Mouse (Mus musculus) heart, embryonic 12.5 days (tissue): ENCODE results near the gene Radil. TPM values are rescaled to one million over a fixed set of nuclear protein-coding genes. Genes with fewer than 3 reads are reported as not detected.

Experiments used
- ATAC-seq: fragments of 200-750 bp; cut with Nextera tagmentation; 2 replicates; pipeline ENCODE4 v1.8.0; 2017; ENCODE audit warnings: moderate TSS enrichment, moderate library complexity; ENCODE audit not compliant: insufficient number of reproducible peaks, low FRiP score
- H3K27ac ChIP-seq: fragments of 300-500 bp; sonication (generic); 2 replicates; pipeline ENCODE4 v1.5.1; 2016; ENCODE audit warnings: mild to moderate bottlenecking, moderate library complexity; ENCODE audit not compliant: poor library complexity, severe bottlenecking
- H3K27me3 ChIP-seq: fragments of 300-500 bp; sonication (generic); replicated peaks from 2 replicates; pipeline ENCODE4 v1.6.1; 2016; ENCODE audit warnings: mild to moderate bottlenecking, moderate library complexity
- H3K36me3 ChIP-seq: fragments of 300-500 bp; sonication (generic); 2 replicates; pipeline ENCODE4 v1.6.1; 2016; ENCODE audit warnings: mild to moderate bottlenecking, moderate library complexity
- H3K4me1 ChIP-seq: fragments of 300-500 bp; sonication (generic); replicated peaks from 2 replicates; pipeline ENCODE4 v1.6.1; 2016; ENCODE audit warnings: mild to moderate bottlenecking
- H3K4me2 ChIP-seq: fragments of 300-500 bp; sonication (generic); 2 replicates; pipeline ENCODE4 v1.6.1; 2016; ENCODE audit warnings: mild to moderate bottlenecking, moderate library complexity
- H3K4me3 ChIP-seq: fragments of 300-500 bp; sonication (generic); 2 replicates; pipeline ENCODE4 v1.5.1; 2016; ENCODE audit warnings: mild to moderate bottlenecking
- H3K9ac ChIP-seq: fragments of 300-500 bp; sonication (generic); 2 replicates; pipeline ENCODE4 v1.6.1; 2016; ENCODE audit warnings: mild to moderate bottlenecking, moderate library complexity
- H3K9me3 ChIP-seq: fragments of 300-500 bp; sonication (generic); replicated peaks from 2 replicates; pipeline ENCODE4 v1.6.1; 2016; ENCODE audit warnings: mild to moderate bottlenecking, moderate library complexity
- WGBS: fragments of 180-500 bp; shearing (Covaris S2); methylation state at CpG from one replicate; pipeline ENCODE4 v1.1.7; 2016; 5-methylcytosine and 5-hydroxymethylcytosine counted together
- polyA plus RNA-seq: library from polyadenylated mRNA; unstranded; fragments of >200 nt; fragmentation: Nextera tagmentation; extraction: Ambion mirVana; gene quantifications from 2 replicates; pipeline ENCODE4 v1.2.1, GENCODE M21; 2016

The Radil gene
- 9.4 and 10.8 TPM in 2 replicates for polyA plus RNA-seq

GRCm38 (mm10) chr5:142550706-142551652 lies at the start of gene Radil:
Gene Radil, minus strand, starts transcription at chr5:142551098.
- ATAC-seq: peak; percentile 93

DNA sequence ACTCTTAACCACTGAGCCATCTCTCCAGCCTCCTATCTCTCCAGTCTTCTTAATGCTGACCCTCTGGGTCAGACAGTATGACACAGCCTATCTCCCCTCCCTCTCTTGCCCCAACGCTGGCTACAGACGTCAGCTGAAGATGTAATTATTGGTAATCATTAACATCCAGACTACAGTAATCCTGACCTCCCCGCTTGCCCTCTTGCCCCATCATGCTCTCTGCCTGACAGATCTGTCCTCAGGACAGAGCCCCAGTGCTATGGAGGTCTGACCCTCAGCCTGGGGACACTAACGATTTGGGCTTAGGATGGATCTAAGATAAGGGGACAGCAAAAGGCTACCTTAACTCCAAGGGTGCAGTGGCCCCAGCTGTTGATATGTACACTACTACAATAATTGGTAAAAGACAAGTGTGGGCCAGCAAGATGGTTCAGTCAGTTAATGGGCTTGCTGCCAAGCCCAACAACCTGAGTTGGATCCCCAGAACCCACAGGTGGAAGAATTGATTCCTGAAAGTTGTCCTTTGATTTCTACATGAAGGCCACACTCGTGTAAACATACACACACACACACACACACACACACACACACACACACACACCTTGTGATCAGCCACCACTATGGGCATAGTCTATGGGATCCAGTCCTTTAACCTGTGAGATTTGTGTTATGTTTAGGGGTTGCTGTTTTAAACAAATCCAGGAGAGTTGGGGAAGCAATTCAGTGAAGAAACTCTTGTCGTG lies 46.9 kb upstream of the Radil start:
- H3K9me3 ChIP-seq: no peaks in the 10 kb centered on the region
- H3K4me3 ChIP-seq: no peak overlapping the region
- H3K27ac ChIP-seq: no peak overlapping the region
- peaks cover 8% of the 10 kb centered on the region for H3K27me3 ChIP-seq
- H3K4me1 ChIP-seq: no peaks in the 10 kb centered on the region
- WGBS: 67% methylated on average over 6 of the region's 6 CpGs
- H3K36me3 ChIP-seq: no peaks in the 10 kb centered on the region
- no peak overlapping the region for H3K9ac ChIP-seq
- ATAC-seq: no peak
- H3K4me2 ChIP-seq: no peak overlapping the region

More at GRCm38 (mm10) chr5:142550706-142551652, at the start of gene Radil:
- peak within 1 kb of the TSS; percentile 78 for H3K27ac ChIP-seq
- no peaks in the 10 kb centered on the region for H3K36me3 ChIP-seq
- no peaks in the 10 kb centered on the region for H3K9me3 ChIP-seq
- peak within 1 kb of the TSS; percentile 97 for H3K4me2 ChIP-seq
- no peaks in the 10 kb centered on the region for H3K27me3 ChIP-seq
- 3% methylated on average over 67 of the region's 80 CpGs for WGBS
- peak within 1 kb of the TSS; percentile 72 for H3K9ac ChIP-seq
- H3K4me3 ChIP-seq: peak within 1 kb of the TSS; percentile 67
- peaks cover 27% of the 10 kb centered on the region for H3K4me1 ChIP-seq

DNA sequence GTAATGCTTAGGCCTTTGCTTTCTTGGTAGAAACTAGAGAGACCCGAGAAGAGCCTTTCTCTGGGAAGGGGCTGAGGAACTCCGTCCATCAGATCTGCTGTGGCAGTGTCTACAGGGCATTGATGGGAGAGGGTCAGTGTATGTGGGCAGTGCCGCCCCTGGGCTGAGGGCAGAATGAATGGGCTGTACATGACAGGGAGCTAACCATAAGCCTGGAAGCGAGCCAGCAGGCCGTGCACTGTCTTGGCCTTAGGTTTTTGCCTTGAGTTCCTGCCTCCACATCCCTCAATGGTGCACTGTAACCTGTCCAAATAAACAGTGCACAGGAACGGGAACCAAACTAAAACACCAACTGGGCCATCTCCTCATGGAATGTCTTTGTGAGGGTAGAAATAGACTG lies 45.8 kb upstream of the Radil start:
- Histone ChIP-seq H3K9ac (no peak overlapping the region), H3K27me3 (peaks cover 6% of the 10 kb centered on the region; the same call in 1 of the 2 replicates), H3K27ac (no peak overlapping the region), H3K4me2 (no peak overlapping the region), H3K4me3 (no peak overlapping the region), H3K9me3 (no peaks in the 10 kb centered on the region), H3K36me3 (no peaks in the 10 kb centered on the region), H3K4me1 (no peaks in the 10 kb centered on the region)
- no peak for ATAC-seq
- 79% methylated on average over 6 of the region's 6 CpGs for WGBS

- Histone ChIP-seq H3K4me2 (no peak overlapping the region), H3K36me3 (no peaks in the 10 kb centered on the region), H3K4me3 (no peak overlapping the region), H3K4me1 (no peaks in the 10 kb centered on the region), H3K27me3 (peaks cover 4% of the 10 kb centered on the region; the same call in 1 of the 2 replicates), H3K9me3 (no peaks in the 10 kb centered on the region), H3K27ac (no peak overlapping the region), H3K9ac (no peak overlapping the region)
- WGBS: 68% methylated on average over 3 of the region's 3 CpGs
- ATAC-seq: no peak
These were observed 44.8 kb upstream of the Radil start for GRCm38 (mm10) chr5:142595698-142596097.

GRCm38 (mm10) chr5:142590953-142591616 lies 40.2 kb upstream of the Radil start:
- Histone ChIP-seq H3K9me3 (no peaks in the 10 kb centered on the region), H3K4me2 (no peak overlapping the region), H3K27ac (no peak overlapping the region), H3K4me3 (no peak overlapping the region), H3K36me3 (no peaks in the 10 kb centered on the region), H3K27me3 (no peaks in the 10 kb centered on the region), H3K4me1 (no peaks in the 10 kb centered on the region), H3K9ac (no peak overlapping the region)
- no peak for ATAC-seq
- 80% methylated on average over 6 of the region's 6 CpGs for WGBS

DNA sequence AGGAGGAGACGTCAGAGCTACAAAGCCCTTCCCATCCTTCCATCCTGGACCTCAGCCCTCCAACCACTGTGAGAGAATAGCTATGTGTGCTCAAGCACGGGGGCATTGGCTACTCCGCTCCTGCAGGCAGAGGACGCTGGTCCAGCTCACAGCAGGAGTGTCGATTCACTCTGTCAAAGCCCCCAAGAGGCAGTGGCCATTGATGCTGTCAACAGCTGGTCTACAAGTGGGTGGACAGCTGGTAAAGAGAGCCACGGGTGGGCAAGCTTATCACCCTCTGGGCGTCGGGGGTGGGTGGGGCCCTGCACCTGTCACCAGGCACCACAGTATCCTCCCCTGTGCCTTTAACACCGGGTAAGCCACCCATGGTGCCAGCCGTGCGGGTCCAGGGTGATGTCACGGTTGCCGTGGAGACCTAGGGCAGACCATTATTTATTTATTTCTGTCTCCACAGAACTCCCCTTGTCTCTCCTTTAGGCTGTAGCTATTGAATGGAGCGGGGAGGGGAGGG lies 32.8 kb upstream of the Radil start:
- peak; percentile 45; the same call in 1 of the 2 replicates for ATAC-seq
- H3K4me1 ChIP-seq: peaks cover 6% of the 10 kb centered on the region; the same call in 1 of the 2 replicates
- H3K9ac ChIP-seq: no peak overlapping the region
- 0 out of 2 replicates have a peak, but pooled peaks cover under 1% of the 10 kb centered on the region for H3K9me3 ChIP-seq
- no peaks in the 10 kb centered on the region for H3K36me3 ChIP-seq
- no peak overlapping the region for H3K27ac ChIP-seq
- peaks cover 20% of the 10 kb centered on the region for H3K27me3 ChIP-seq
- WGBS: 48% methylated on average over 14 of the region's 14 CpGs
- no peak overlapping the region for H3K4me2 ChIP-seq
- no peak overlapping the region for H3K4me3 ChIP-seq

GRCm38 (mm10) chr5:142581517-142581916 lies 30.6 kb upstream of the Radil start:
- H3K27ac ChIP-seq: no peak overlapping the region
- H3K9me3 ChIP-seq: 0 out of 2 replicates have a peak, but pooled peaks cover 6% of the 10 kb centered on the region
- H3K4me2 ChIP-seq: no peak overlapping the region
- H3K27me3 ChIP-seq: peaks cover 20% of the 10 kb centered on the region
- H3K4me1 ChIP-seq: peaks cover 6% of the 10 kb centered on the region; the same call in 1 of the 2 replicates
- H3K36me3 ChIP-seq: no peaks in the 10 kb centered on the region
- 17% methylated on average over 5 of the region's 5 CpGs for WGBS
- no peak overlapping the region for H3K4me3 ChIP-seq
- ATAC-seq: 0 out of 2 replicates have a peak, but pooled peaks have one; percentile 31
- H3K9ac ChIP-seq: no peak overlapping the region

- 84% methylated on average over 10 of the region's 10 CpGs for WGBS
These were observed 27.3 kb upstream of the Radil start for GRCm38 (mm10) chr5:142578192-142578591.

DNA sequence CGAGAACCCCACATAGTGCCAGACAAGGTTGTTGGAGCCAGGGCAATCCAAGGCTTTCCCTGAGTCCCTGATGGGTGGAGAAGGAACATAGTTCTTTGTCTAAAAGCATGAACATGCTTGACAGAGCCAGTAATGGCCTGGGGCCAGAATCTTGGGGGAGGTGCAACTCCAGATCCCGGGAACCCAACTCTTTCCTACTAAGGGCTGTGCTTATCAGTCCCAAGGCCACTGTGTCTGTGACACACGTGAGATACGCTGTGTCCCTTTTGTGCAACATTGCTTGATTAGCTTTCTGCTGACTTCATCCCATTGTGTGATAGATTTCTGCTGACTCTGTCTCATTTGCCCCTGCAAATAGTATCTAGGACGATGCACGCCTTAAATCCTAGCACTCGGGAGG lies 25.9 kb upstream of the Radil start:
- no peaks in the 10 kb centered on the region for H3K4me1 ChIP-seq
- no peak overlapping the region for H3K9ac ChIP-seq
- peaks cover 9% of the 10 kb centered on the region for H3K27me3 ChIP-seq
- no peaks in the 10 kb centered on the region for H3K36me3 ChIP-seq
- no peak overlapping the region for H3K4me2 ChIP-seq
- WGBS: 59% methylated on average over 7 of the region's 7 CpGs
- no peak overlapping the region for H3K27ac ChIP-seq
- H3K4me3 ChIP-seq: no peak overlapping the region
- peaks cover 20% of the 10 kb centered on the region for H3K9me3 ChIP-seq
- ATAC-seq: no peak

More at GRCm38 (mm10) chr5:142578192-142578591, 27.3 kb upstream of the Radil start:
- H3K27me3 ChIP-seq: peaks cover 15% of the 10 kb centered on the region
- no peaks in the 10 kb centered on the region for H3K4me1 ChIP-seq
- 0 out of 2 replicates have a peak, but pooled peaks cover 12% of the 10 kb centered on the region for H3K9me3 ChIP-seq
- H3K36me3 ChIP-seq: no peaks in the 10 kb centered on the region
- no peak overlapping the region for H3K9ac ChIP-seq
- no peak overlapping the region for H3K27ac ChIP-seq
- H3K4me2 ChIP-seq: no peak overlapping the region
- H3K4me3 ChIP-seq: no peak overlapping the region
- no peak for ATAC-seq

DNA sequence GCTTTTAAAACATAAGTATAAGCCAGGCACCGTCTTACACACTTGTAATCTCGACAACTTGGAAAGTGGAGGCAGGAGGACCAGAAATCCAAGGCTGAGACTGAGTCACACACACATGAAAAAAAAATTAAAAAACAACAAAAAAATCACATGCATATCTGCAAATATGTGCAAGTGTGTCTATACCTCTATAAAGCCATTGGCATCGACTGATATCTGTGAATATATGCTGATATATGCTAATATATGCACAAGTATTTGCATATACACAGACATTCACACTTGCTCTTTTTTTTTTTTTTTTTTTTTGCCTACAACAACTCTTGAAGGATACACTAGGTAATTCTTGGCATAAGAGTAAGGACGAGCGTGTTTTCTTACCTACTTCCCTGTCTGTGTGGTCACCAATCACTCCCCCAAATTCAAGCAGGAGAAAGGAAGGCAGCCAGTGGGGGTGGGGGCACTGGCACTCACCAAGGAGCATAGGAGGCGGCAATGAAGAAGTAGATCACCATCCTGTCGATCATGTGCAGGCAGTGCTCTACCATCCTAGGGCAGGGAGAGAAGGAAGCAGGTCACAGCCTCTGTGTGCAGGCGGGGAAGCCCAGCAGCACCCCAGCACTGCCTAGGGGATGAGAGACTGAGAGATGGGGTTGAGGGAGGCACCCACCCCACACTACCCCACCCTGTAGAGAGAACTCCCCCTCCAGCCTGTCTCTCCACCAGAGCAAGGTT lies 23.6 kb upstream of the Radil start:
- Histone ChIP-seq H3K9me3 (peaks cover 20% of the 10 kb centered on the region), H3K27me3 (no peaks in the 10 kb centered on the region), H3K9ac (no peak overlapping the region), H3K36me3 (no peaks in the 10 kb centered on the region), H3K4me1 (no peaks in the 10 kb centered on the region), H3K4me3 (no peak overlapping the region), H3K4me2 (no peak overlapping the region), H3K27ac (no peak overlapping the region)
- WGBS: 76% methylated on average over 8 of the region's 8 CpGs
- no peak for ATAC-seq
